Mouse (Mus musculus) forebrain, postnatal 0 days (tissue): ENCODE data around the gene Tbx18. TPM values are rescaled to one million over a fixed set of nuclear protein-coding genes. Genes with fewer than 3 reads are reported as not detected.
A peak's percentile ranks its signal among the peaks of the same experiment; 100 is the strongest.

Source experiments
- ATAC-seq: fragments of 200-750 bp; cut with Nextera tagmentation; 2 replicates; pipeline ENCODE4 v1.8.0; 2017; ENCODE audit warnings: mild to moderate bottlenecking, moderate library complexity
- DNase-seq: peaks from one replicate; pipeline ENCODE4 v3.0.0-alpha.2; 2015
- H3K27ac ChIP-seq: fragments of 300-500 bp; sonication (generic); 2 replicates; pipeline ENCODE4 v1.5.1; 2014; ENCODE audit warnings: low read depth, mild to moderate bottlenecking, antibody characterized with exemption, low read length, moderate library complexity, mixed read lengths
- H3K27me3 ChIP-seq: fragments of 300-500 bp; sonication (generic); 2 replicates; pipeline ENCODE4 v1.6.1; 2014; ENCODE audit warnings: mild to moderate bottlenecking, low read length, mixed read lengths; ENCODE audit not compliant: insufficient read depth
- H3K36me3 ChIP-seq: fragments of 300-500 bp; sonication (generic); 2 replicates; pipeline ENCODE4 v1.6.1; 2014; ENCODE audit warnings: mild to moderate bottlenecking, moderate library complexity; ENCODE audit not compliant: insufficient read depth
- H3K4me1 ChIP-seq: fragments of 300-500 bp; sonication (generic); 2 replicates; pipeline ENCODE4 v1.6.1; 2014; ENCODE audit warnings: antibody characterized with exemption; ENCODE audit not compliant: insufficient read depth
- H3K4me2 ChIP-seq: fragments of 300-500 bp; sonication (generic); 2 replicates; pipeline ENCODE4 v1.6.1; 2014; ENCODE audit warnings: low read depth, mild to moderate bottlenecking, moderate library complexity
- H3K4me3 ChIP-seq: fragments of 300-500 bp; sonication (generic); 2 replicates; pipeline ENCODE4 v1.5.1; 2014; ENCODE audit warnings: low read depth, low read length, mixed read lengths
- H3K9ac ChIP-seq: fragments of 300-500 bp; sonication (generic); 2 replicates; pipeline ENCODE4 v1.6.1; 2014; ENCODE audit warnings: mild to moderate bottlenecking
- H3K9me3 ChIP-seq: fragments of 300-500 bp; sonication (generic); 2 replicates; pipeline ENCODE4 v1.6.1; 2016; ENCODE audit warnings: low read length
- CTCF ChIP-seq: sonication (generic); IDR thresholded peaks from 2 replicates; pipeline ENCODE4 v1.5.1; 2016; ENCODE audit warnings: antibody characterized with exemption, control low read depth, low read depth
- WGBS: fragments of 180-500 bp; shearing (Covaris S2); extraction: QIAGEN DNeasy Blood & Tissue Kit; methylation state at CpG from one replicate; pipeline ENCODE4 v1.1.7; 2014; 5-methylcytosine and 5-hydroxymethylcytosine counted together
- polyA plus RNA-seq: library from polyadenylated mRNA; unstranded; fragments of >200 nt; fragmentation: Nextera tagmentation; extraction: Ambion mirVana; gene quantifications from 2 replicates; pipeline ENCODE4 v1.2.1, GENCODE M21; 2015
- total RNA-seq: library from RNA; depleted of rRNA; stranded (reverse); fragments of >200 nt; gene quantifications from 2 replicates; pipeline ENCODE4 v1.2.3, GENCODE M21; 2014

Gene Tbx18
- total and polyA plus RNA-seq, 2 experiments from 2014 or later, result 1.5 to 7.8 TPM

DNA sequence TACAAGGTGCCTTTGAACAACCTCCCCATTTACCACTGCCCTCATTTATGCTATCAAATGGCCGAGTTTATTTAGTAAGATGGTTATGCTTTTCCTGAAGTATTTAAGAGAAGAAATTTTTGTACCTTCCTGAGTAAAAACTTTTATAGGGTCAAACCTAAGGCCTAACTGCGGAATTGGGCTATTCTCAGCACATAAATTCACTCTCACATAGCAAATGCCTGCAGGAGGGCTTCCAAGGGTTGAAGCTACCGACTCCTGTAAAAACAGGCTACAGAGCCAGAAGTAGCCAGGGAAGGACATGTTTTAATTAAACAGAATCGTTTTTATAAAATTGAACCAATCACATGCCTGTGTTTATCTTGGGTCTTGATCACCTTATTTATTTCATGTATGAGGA is 20.7 kb downstream of the Tbx18 start:
- Histone ChIP-seq H3K4me2 (no peak overlapping the region), H3K9me3 (no peaks in the 10 kb centered on the region), H3K9ac (no peak overlapping the region), H3K4me3 (no peak overlapping the region), H3K36me3 (no peaks in the 10 kb centered on the region), H3K27ac (no peak overlapping the region), H3K4me1 (no peaks in the 10 kb centered on the region), H3K27me3 (no peaks in the 10 kb centered on the region)
- 70% methylated on average over 4 of the region's 4 CpGs for WGBS
- ATAC-seq (no peak), DNase-seq (no peak)
- no peak for TF ChIP-seq CTCF

DNA sequence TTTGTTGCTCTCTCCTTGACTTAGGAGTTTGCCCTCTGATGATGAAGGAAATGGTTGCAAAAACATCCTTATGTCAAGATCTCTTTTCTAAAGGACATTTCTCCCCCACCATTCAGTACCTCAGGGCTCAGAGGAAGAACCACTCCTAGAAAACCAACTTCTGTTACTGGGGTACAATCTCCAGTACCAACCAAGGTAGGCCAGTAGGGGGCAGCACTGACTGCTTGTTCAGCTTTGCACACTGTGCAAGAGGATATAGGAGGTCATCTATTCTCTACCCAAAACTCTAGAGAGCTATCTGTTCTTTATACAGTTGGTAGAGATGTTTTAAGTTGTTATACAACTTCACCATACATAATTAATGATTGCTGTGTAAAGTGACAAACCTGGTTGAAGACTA is 22.9 kb downstream of the Tbx18 start:
- H3K4me3 ChIP-seq, result no peak overlapping the region
- no peaks in the 10 kb centered on the region for H3K36me3 ChIP-seq
- H3K9me3 ChIP-seq, result no peaks in the 10 kb centered on the region
- H3K4me2 ChIP-seq, result no peak overlapping the region
- peak; percentile 54 for TF ChIP-seq CTCF
- H3K27ac ChIP-seq, result no peak overlapping the region
- no peak for ATAC-seq
- DNase-seq, result no peak
- no peaks in the 10 kb centered on the region for H3K4me1 ChIP-seq
- H3K27me3 ChIP-seq, result no peaks in the 10 kb centered on the region
- no peak overlapping the region for H3K9ac ChIP-seq

DNA sequence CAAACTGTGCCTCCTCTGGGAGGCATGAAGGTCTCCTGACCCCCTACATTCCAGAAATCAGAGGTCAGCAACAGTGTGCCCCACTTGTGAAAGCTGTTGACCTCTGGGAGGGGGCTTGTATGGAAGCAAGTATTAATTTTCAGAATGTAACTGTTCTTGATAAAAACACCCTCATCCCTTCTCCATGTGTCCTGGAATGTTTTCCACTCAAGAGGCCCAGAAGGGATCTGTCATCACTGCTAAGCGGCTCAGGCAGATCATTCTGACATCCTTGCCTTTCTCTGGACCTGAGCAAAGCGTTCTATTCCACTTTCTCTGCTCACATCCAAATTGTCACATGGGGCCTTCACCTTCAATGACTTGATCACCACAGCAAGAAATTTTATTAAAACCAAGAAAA is 28.8 kb downstream of the Tbx18 start:
- Histone ChIP-seq H3K9me3 (no peaks in the 10 kb centered on the region), H3K27me3 (no peaks in the 10 kb centered on the region), H3K27ac (no peak overlapping the region), H3K36me3 (no peaks in the 10 kb centered on the region), H3K4me2 (no peak overlapping the region), H3K4me1 (no peaks in the 10 kb centered on the region), H3K4me3 (no peak overlapping the region), H3K9ac (no peak overlapping the region)
- ATAC-seq, result no peak
- TF ChIP-seq CTCF, result no peak
- WGBS, result 82% methylated on average over 2 of the region's 2 CpGs
- no peak for DNase-seq

DNA sequence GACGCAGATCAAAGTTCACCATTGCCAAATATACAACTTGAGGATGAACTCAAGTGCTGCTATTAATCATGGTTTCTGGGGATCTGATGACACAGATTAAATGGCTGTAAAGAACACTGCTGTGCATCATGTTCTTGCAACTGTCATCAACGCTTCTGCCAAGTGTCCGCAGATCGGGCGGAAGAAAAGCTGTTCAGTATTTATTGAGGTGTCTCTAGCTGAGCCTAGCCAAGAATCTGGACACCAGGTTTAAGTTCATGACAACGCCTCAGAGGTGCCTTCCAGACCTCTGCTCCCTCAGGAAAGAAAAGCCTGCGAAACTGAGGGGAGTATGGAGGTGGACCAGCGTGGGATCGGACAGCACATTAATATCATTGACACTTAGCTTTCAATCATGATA is 44.1 kb downstream of the Tbx18 start:
- no peaks in the 10 kb centered on the region for H3K27me3 ChIP-seq
- H3K4me3 ChIP-seq, result no peak overlapping the region
- DNase-seq (no peak), ATAC-seq (no peak)
- no peak overlapping the region for H3K9ac ChIP-seq
- no peaks in the 10 kb centered on the region for H3K9me3 ChIP-seq
- no peak for TF ChIP-seq CTCF
- H3K4me2 ChIP-seq, result no peak overlapping the region
- H3K36me3 ChIP-seq, result no peaks in the 10 kb centered on the region
- no peak overlapping the region for H3K27ac ChIP-seq
- H3K4me1 ChIP-seq, result no peaks in the 10 kb centered on the region
- WGBS, result 91% methylated on average over 9 of the region's 9 CpGs

DNA sequence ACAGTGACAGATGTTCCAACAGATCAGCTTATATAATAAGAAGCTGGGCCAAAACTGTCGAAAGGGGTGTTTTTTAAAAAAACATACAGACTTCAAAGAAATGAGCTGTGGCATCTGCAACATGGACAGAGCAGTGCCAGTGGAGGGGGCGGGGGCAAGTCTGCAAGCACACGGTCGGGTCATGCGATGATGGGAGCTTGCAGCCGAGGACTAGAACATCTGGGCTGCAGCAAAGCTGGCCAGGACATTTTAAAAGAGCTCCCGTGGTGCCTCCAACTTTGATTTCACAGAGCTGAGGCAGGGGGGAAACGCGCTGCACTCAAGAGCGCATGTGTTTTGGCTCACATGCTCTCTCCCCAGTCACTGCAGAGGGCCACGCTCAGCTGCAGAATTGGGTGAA is 48.8 kb downstream of the Tbx18 start:
- Histone ChIP-seq H3K4me3 (no peak overlapping the region), H3K27me3 (no peaks in the 10 kb centered on the region), H3K27ac (no peak overlapping the region), H3K4me2 (no peak overlapping the region), H3K9ac (no peak overlapping the region), H3K36me3 (no peaks in the 10 kb centered on the region), H3K9me3 (no peaks in the 10 kb centered on the region), H3K4me1 (no peaks in the 10 kb centered on the region)
- 75% methylated on average over 11 of the region's 11 CpGs for WGBS
- ATAC-seq (no peak), DNase-seq (no peak)
- no peak for TF ChIP-seq CTCF
